Mouse (Mus musculus): ENCODE data around the gene Camta1.

DNA sequence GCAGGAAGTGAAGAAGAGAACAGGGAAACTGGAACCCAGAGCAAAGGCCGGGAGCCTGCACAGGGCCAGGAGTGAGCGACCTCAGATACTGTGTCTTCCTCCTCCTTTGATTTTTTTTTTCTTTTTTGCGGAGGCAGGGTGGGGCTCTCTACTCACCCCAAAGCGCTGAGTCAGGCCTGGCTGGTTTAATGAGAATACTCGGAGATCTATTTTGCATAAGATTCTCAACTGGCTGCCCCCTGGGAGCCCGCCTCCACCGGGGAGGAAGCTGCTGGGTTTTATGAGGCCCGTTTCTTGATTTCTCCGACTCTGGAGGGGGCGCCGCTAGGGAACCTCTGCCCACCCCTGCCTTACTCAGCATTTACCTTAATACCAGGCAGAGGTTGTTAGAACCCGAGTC lies 618.9 kb downstream of the Camta1 start:
- TF ChIP-seq CTCF (IDR thresholded peaks at IDR 0.05; ENCODE audit: low read depth) (no peak), EP300 (optimal IDR thresholded peaks at IDR 0.05) (no peak)

Measured in stomach, postnatal 0 days (tissue).